8 mouse cellular contexts compared by ENCODE assay signal in the genomic region with DNA sequence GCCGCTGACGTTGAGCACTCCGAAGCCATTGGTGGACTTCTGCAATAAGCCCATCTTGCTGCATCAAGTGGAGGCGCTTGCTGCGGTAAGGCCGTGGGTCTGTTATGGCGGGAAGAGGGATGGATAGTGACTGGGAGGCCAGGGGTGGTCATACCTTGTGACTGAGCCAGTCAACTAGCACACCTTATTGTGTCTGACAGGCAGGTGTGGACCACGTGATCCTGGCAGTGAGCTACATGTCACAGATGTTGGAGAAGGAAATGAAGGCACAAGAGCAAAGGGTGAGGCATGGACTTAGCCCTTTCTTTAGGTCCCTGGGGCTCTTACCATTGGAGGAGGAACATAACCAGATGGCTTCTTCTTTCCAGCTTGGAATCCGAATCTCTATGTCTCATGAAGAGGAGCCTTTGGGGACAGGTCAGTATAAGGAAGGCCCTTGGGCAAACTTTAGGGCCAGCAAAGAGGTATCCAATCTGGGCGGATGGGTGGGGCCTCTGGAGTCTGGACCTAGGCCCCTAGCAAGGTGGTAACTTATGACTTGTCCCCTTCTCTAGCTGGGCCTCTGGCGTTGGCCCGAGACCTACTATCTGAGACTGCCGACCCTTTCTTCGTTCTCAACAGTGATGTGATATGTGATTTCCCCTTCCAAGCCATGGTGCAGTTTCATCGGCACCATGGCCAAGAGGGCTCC. TPM values are rescaled to one million over a fixed set of nuclear protein-coding genes. Genes with fewer than 3 reads are reported as not detected.
DNase-seq lines count a peak whose midpoint lies in the region; ATAC-seq and TF ChIP-seq lines count a peak whose summit lies in the region.

No protein-coding gene starts in this region.

- no peaks in the 10 kb centered on the region; the same call in 1 of the 2 replicates for H3K36me3 ChIP-seq in testis, adult 2 months (ENCODE audit: control insufficient read depth, insufficient read depth, low read length)
- H3K36me3 ChIP-seq in intestine, embryonic 16.5 days (ENCODE audit: control insufficient read depth, insufficient read depth, low read length), result peaks cover 22% of the 10 kb centered on the region; the same call in 1 of the 2 replicates
- H3K36me3 ChIP-seq in neural tube, embryonic 13.5 days, result peaks cover 65% of the 10 kb centered on the region

- TF ChIP-seq POLR2A in testis, adult 2 months (IDR thresholded peaks at IDR 0.05; ENCODE audit: control insufficient read depth, low read depth, low read length), result no peak

- H3K4me3 ChIP-seq in testis, adult 2 months (ENCODE audit: control insufficient read depth, low read depth, low read length), result peak overlapping the region; percentile 99
- H3K4me3 ChIP-seq in intestine, embryonic 16.5 days (ENCODE audit: low read length), result peak overlapping the region; percentile 86
- H3K4me3 ChIP-seq in neural tube, embryonic 13.5 days, result peak overlapping the region; percentile 79

- peak; percentile 73 for ATAC-seq in intestine, embryonic 16.5 days
- peak; percentile 22; the same call in 1 of the 2 replicates for ATAC-seq in neural tube, embryonic 13.5 days (ENCODE audit: low read depth)

- H3K9me3 ChIP-seq in intestine, embryonic 16.5 days (ENCODE audit: control insufficient read depth, low read length), result no peaks in the 10 kb centered on the region
- H3K9me3 ChIP-seq in neural tube, embryonic 13.5 days, result no peaks in the 10 kb centered on the region

- peak overlapping the region; percentile 81 for H3K4me2 ChIP-seq in intestine, embryonic 16.5 days (ENCODE audit: low read depth, low read length)
- H3K4me2 ChIP-seq in neural tube, embryonic 13.5 days, result peak overlapping the region; percentile 96

- H3K4me1 ChIP-seq in testis, adult 2 months (ENCODE audit: control insufficient read depth, insufficient read depth, low read length), result peaks cover 6% of the 10 kb centered on the region
- H3K4me1 ChIP-seq in intestine, embryonic 16.5 days (ENCODE audit: control insufficient read depth, insufficient read depth, low read length), result peaks cover 45% of the 10 kb centered on the region
- peaks cover 39% of the 10 kb centered on the region for H3K4me1 ChIP-seq in neural tube, embryonic 13.5 days (replicated peaks)

- H3K9ac ChIP-seq in intestine, embryonic 16.5 days (ENCODE audit: low read depth, low read length), result peak overlapping the region; percentile 82
- H3K9ac ChIP-seq in neural tube, embryonic 13.5 days, result peak overlapping the region; percentile 82

- peak; percentile 2; the same call in 1 of the 2 replicates for TF ChIP-seq CTCF in testis, adult 2 months (IDR thresholded peaks at IDR 0.05; ENCODE audit: control insufficient read depth, insufficient read depth, insufficient replicate concordance, low read depth, low read length)

- DNase-seq in embryo, embryonic 10 days (ENCODE audit: low spot score), result peak; percentile 23
- DNase-seq in embryo, embryonic 10.5 days (ENCODE audit: low spot score), result no peak
- DNase-seq in testis, postnatal 14 days (ENCODE audit: low spot score), result no peak
- no peak for DNase-seq in spleen, adult 18-20 months
- no peak for DNase-seq in urinary bladder, postnatal 25 days (ENCODE audit: low spot score)

- peak overlapping the region; percentile 97 for H3K27ac ChIP-seq in testis, adult 2 months (ENCODE audit: control insufficient read depth, insufficient read depth, low read depth, low read length)
- peak overlapping the region; percentile 93 for H3K27ac ChIP-seq in intestine, embryonic 16.5 days (ENCODE audit: low read length)
- H3K27ac ChIP-seq in neural tube, embryonic 13.5 days (replicated peaks), result peak overlapping the region; percentile 84

- no peaks in the 10 kb centered on the region for H3K27me3 ChIP-seq in testis, adult 2 months (ENCODE audit: control insufficient read depth, insufficient read depth, low read length)
- H3K27me3 ChIP-seq in intestine, embryonic 16.5 days (replicated peaks; ENCODE audit: control insufficient read depth, insufficient read depth, low read length), result no peaks in the 10 kb centered on the region
- H3K27me3 ChIP-seq in neural tube, embryonic 13.5 days, result no peaks in the 10 kb centered on the region

- WGBS in intestine, embryonic 16.5 days, result 37% methylated on average over 15 of the region's 15 CpGs
- 42% methylated on average over 15 of the region's 15 CpGs for WGBS in neural tube, embryonic 13.5 days

RNA-seq across cellular contexts. Expression of gene Gmppb, which starts 0.7 kb away (rescaled TPM):
- polyA plus RNA-seq in testis, adult 2 months (2012; rRNA removed), result 21.5 and 21.6 TPM in 2 replicates
- polyA plus RNA-seq in intestine, embryonic 16.5 days (2015; fragmentation: Nextera tagmentation; extraction: Ambion mirVana), result 105 and 115 TPM in 2 replicates
- 21.9 and 25.3 TPM in 2 replicates for polyA plus RNA-seq in neural tube, embryonic 13.5 days (2015; fragmentation: Nextera tagmentation; extraction: Ambion mirVana)

RNA-seq across cellular contexts. Expression of gene Amigo3, which starts 3.3 kb away (rescaled TPM):
- polyA plus RNA-seq in testis, adult 2 months (2012; rRNA removed), result 1.3 and 1.4 TPM in 2 replicates
- 3.2 and 4.2 TPM in 2 replicates for polyA plus RNA-seq in intestine, embryonic 16.5 days (2015; fragmentation: Nextera tagmentation; extraction: Ambion mirVana)
- 2.8 and 3.0 TPM in 2 replicates for polyA plus RNA-seq in neural tube, embryonic 13.5 days (2015; fragmentation: Nextera tagmentation; extraction: Ambion mirVana)

RNA-seq across cellular contexts. Expression of gene Mst1, which starts 30.5 kb away (rescaled TPM):
- 0.59 and 0.90 TPM in 2 replicates for polyA plus RNA-seq in testis, adult 2 months (2012; rRNA removed)
- 1.8 and 2.0 TPM in 2 replicates for polyA plus RNA-seq in intestine, embryonic 16.5 days (2015; fragmentation: Nextera tagmentation; extraction: Ambion mirVana)
- 0.18 TPM in 1 of 2 replicates, not detected in the other for polyA plus RNA-seq in neural tube, embryonic 13.5 days (2015; fragmentation: Nextera tagmentation; extraction: Ambion mirVana)

RNA-seq across cellular contexts. Expression of gene Rnf123, which starts 33.4 kb away (rescaled TPM):
- polyA plus RNA-seq in testis, adult 2 months (2012; rRNA removed), result 82.8 and 86.7 TPM in 2 replicates
- polyA plus RNA-seq in intestine, embryonic 16.5 days (2015; fragmentation: Nextera tagmentation; extraction: Ambion mirVana), result 20.3 and 22.3 TPM in 2 replicates
- 43.8 and 44.0 TPM in 2 replicates for polyA plus RNA-seq in neural tube, embryonic 13.5 days (2015; fragmentation: Nextera tagmentation; extraction: Ambion mirVana)

RNA-seq across cellular contexts. Expression of gene Apeh, which starts 44.7 kb away (rescaled TPM):
- polyA plus RNA-seq in testis, adult 2 months (2012; rRNA removed), result 19.2 and 21.2 TPM in 2 replicates
- 105 and 109 TPM in 2 replicates for polyA plus RNA-seq in intestine, embryonic 16.5 days (2015; fragmentation: Nextera tagmentation; extraction: Ambion mirVana)
- polyA plus RNA-seq in neural tube, embryonic 13.5 days (2015; fragmentation: Nextera tagmentation; extraction: Ambion mirVana), result 48.6 and 64.1 TPM in 2 replicates
